Mouse (Mus musculus) neural tube, embryonic 10.5 days (tissue): ENCODE measurements at regions not wholly inside any gene's neighbourhood (a gene's known extent, or its start where the extent isn't known, plus 50 kb on each side); places are given as distances from the start of the nearest gene placed in this dataset.

ENCODE experiments used
- DNase-seq: peaks from one replicate; pipeline ENCODE4 v3.0.0-alpha.2; 2017; ENCODE audit warnings: low spot score; ENCODE audit errors: extremely low spot score

DNA sequence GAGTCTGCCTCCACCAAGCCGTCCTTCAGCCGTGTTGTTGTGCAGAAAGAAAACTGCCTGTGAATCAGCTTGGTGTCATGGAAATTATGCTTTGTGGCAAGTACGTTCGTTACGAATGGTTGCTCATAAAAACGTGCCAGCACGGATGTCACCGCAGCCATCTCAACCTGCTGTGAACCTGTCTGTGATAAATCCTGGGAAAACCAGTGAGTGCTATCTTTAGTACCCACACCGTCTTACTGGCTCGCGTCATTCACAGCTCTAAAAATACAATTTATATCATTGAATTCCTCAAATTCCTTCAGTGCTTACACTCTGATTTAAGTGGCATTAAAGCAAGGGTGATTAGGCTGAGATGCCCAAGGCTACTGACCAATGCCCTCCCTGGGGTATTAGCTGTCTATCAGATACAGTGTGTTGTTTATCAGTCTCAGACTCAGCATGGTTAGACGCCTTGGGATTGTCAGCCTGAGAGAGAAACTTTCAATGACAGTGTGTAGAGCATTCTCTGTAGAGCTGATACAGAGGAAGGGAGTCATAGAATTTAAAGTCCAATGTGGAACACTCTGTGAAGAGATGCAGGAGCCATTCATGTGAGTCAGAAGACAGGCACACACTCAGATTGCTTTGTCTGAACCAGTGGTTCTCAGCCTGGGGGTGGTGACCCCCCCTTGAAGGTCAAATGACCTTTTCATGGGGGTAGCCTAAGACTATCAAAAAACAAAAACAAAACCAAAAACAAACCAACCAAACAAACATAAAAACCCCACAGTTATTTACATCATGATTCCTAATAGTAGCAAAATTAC, 96.2 kb upstream of the Myocd start:
- DNase-seq, result no peak

DNA sequence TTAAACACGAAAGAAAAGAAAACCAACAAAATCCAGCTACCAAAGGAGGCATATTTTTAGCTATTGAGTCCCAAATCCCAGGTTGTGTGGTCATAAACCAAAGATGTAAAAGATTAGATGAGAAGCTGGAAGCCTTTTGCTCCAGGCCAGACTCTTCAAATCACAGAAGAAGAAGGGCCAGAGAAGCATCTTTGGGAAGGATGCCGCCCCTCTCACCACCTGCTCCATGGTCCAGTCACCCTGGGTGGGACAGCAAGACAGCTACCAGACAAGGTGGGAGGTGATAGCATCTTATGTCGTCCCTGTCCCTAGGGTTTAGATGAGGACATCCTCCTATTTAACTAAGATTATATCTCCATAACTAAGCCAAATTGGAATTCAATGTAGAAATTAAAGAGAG, 95.1 kb upstream of the Myocd start:
- DNase-seq, result no peak

DNA sequence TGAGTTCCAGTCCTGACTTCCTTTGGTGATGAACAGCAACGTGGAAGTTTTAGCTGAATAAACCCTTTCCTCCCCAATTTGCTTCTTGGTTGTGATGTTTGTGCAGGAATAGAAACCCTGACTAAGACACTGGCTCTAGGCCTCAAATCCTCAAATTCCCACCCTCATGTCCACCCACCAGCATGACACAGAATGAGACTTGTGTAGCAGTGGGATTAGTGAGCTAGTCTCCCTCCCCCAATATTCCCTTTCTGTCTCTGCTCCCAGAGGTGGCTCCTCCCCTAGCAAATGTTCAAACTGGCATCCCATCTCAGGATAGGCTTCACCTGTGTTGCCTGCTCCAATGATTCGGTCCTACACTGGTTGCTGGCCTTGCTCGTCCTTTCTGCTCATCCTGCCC, 94.1 kb upstream of the Myocd start:
- DNase-seq, result no peak

DNA sequence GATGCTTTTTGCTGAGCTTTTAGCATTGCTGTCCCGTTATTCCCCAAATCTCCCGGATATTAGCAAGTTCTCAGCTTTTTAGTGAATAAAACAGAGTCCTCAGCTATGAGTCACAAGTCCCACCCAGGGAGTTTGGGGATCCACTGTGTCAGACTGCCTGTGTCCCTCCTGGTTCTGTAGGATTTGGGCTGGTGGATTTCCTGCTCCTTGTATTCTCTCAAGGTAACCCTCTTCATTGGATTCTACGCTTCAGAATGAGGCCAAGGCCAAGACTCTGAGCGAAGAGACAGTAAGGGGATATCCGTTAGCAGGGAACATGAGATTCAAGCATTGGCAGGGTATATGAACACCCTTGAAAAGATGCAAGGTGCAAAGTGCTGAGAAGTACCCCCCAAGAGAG, 90.9 kb upstream of the Myocd start:
- no peak for DNase-seq

DNA sequence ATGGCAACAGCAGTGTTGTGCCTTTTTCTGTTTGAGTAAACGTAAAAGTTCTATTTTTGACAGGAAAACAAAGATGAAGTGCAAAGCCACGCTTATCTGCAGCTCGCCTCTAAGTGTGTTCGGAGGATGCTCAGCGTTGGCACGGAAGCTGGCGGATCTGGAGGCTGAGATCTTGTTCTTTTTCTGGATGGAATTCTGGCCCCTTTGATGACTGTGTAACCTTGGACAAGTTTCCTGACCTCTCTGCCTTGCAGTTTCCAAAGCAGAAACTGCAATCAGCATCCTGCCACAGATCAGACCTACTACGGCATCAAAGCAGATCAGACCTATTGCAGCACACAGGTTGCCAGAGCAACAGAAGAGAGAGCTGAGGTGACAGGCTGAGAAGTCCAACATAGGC, 89.1 kb upstream of the Myocd start:
- DNase-seq, result no peak

DNA sequence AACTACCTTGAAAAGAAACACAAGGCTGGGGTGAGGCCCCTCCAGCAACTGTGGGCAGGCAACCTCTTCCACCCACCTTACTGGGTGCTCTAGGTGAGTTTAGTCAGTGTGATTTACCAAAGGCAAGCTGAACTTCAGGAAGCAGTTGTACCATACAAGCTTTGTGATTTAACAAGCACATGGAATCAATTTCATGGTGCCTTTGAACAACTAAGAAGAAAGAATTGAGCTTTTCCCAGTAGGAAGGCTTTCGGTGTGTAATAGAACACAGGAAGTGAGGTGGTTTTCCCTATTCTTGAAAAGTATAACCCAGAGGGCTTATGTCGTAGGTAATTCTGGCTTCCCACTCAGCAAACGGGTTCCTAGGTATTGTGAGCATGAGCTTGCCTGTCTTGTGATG, 82.7 kb upstream of the Myocd start:
- DNase-seq, result no peak

DNA sequence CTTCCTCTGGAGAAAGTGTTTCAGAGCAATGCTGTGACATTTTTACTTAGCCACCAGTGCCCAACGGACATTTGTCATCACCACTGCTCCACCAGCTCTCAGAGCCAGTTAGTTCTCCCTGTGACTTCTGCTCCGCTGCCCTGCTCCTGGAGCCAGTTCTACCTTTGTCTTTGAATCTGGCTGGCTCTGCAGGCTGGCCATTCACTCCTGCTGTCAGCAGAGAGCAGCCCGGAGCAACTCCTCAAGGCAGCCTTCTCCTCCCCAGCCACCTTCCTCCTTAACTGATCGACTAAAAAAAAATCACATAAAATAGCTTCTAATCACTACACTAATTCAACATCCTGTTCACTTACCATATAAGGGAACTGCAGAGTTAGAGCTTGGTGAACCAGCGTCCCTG, 79.2 kb upstream of the Myocd start:
- no peak for DNase-seq

DNA sequence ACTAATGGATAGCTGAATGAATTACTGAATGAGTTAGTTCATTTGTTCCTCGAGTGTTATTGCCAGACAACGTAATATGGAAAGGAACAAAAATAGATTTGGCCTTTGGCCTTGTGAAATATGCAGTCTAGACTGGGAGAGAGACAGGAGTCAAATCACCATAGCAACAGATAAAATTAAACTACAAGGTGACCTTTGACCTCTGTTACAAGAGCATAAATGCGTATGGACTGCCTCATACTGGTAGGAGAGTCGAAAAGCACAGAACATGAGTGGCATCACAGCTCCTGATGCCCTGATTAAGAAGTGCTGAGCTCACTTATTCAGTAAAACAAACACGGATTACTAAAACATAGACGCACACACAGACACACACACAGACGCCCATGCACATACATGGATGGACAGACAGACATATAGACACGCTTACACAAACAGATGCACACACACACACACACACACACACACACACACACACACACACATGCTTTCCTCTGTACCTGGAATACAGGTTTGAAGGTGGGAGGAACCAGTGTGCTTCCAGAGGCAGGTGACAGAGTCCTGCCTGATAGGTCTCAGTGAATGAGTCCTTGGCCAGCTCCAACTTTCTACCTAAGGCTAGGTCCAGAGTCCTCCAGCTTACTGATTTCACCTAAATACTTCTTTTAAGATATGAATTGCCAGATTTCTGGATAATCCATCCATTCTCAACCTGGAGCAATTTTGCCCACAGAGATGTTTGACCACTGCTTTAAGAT, 72.1 kb upstream of the Myocd start:
- DNase-seq, result no peak

DNA sequence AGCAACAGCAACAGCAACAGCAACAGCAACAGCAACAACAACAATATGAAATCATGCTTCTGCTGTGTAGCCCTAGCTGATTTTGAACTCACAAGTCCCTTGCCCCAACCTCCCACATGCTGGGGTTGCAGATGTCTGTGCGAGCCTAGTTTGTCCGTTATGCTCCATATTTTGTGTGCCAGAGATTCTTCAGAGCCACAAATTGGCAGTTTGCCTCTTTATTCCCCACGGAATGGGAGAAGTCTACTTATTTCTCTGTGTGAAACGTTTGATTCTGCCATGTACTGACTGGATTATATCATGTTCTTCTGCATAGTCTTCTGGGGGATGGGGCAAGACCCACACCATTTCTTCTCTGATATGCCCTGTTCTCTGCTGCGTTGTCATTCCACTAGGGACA, 64.5 kb upstream of the Myocd start:
- no peak for DNase-seq

DNA sequence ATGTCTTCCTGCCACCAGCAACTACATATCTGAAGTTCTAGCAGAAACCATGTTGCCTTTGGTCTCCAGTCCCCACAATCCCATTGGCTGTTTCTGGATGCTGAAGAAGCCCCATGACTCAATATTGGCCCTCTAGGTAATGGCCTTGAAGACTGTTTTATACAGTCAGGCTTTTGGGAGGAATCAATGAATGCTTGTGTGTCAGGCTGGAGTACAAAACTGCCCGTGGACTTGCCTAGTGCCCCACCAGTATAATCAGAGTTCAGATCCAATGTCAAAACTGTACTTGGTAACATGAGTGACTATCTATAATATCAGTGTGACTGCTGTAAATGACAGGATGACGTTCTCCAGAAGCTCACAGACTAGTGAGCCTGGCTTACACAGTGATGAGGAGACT, 63.3 kb upstream of the Myocd start:
- DNase-seq, result no peak

DNA sequence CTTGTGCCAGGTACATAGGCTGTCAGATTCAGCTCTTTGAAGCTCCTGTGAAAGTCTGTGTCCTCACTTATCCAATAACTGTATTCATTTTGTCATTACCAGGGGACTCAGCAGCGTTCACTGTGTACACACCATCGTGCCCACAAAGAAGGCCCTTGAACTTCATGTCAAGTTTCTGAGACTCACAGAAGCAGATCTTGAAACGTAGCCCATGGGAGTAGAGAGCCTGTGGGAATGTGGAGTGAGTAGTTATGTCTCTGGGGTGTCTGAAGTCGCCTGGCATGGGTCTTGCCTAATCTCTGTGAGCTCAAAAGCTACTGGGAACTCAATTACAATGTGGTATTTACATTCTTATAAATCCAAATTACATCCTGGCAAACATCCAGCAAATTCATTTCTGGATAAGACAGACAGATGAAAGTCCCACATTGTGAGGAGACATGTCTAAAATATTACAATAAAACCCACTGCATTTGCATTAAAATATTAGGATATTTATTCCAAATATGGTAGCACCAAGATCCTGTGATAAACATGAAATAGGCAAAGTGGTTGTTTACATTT, 53.2 kb upstream of the Myocd start:
- no peak for DNase-seq
